Mouse (Mus musculus): ENCODE data around the gene Ctdsp2. TPM values are rescaled to one million over a fixed set of nuclear protein-coding genes. Genes with fewer than 3 reads are reported as not detected.

The Ctdsp2 gene
- polyA plus RNA-seq, 2 experiments from 2014 or later: 35.4 to 37.8 TPM

GRCm38 (mm10) chr10:126962966-126963330 lies 15.6 kb upstream of the Ctdsp2 start:
- ATAC-seq: no peak

- ATAC-seq: no peak
Observed at GRCm38 (mm10) chr10:126963821-126964220, 14.7 kb upstream of the Ctdsp2 start.

- ATAC-seq: no peak
Observed at GRCm38 (mm10) chr10:126971363-126972050, 7.0 kb upstream of the Ctdsp2 start.

- ATAC-seq: no peak
Observed at GRCm38 (mm10) chr10:126972051-126972725, 6.3 kb upstream of the Ctdsp2 start.

- ATAC-seq: no peak
Observed at GRCm38 (mm10) chr10:126972988-126973387, 5.5 kb upstream of the Ctdsp2 start.

GRCm38 (mm10) chr10:126975706-126976105 lies 2.8 kb upstream of the Ctdsp2 start:
- no peak for ATAC-seq

- ATAC-seq: no peak
Observed at GRCm38 (mm10) chr10:126977076-126977475, 1.4 kb upstream of the Ctdsp2 start.

GRCm38 (mm10) chr10:126979121-126979635 lies 661 bp downstream of the Ctdsp2 start:
- no peak for ATAC-seq

- no peak for ATAC-seq
Observed at GRCm38 (mm10) chr10:126979636-126980151, 1.2 kb downstream of the Ctdsp2 start.

GRCm38 (mm10) chr10:126980221-126980932 lies 1.9 kb downstream of the Ctdsp2 start:
- no peak for ATAC-seq

- ATAC-seq: no peak
Observed at GRCm38 (mm10) chr10:126980933-126981530, 2.5 kb downstream of the Ctdsp2 start.

- no peak for ATAC-seq
Observed at GRCm38 (mm10) chr10:126981746-126982145, 3.2 kb downstream of the Ctdsp2 start.

- no peak for ATAC-seq
Observed at GRCm38 (mm10) chr10:126983193-126983725, 4.7 kb downstream of the Ctdsp2 start.

- no peak for ATAC-seq
Observed at GRCm38 (mm10) chr10:126984189-126985004, 5.9 kb downstream of the Ctdsp2 start.

- no peak for ATAC-seq
Observed at GRCm38 (mm10) chr10:126985127-126985526, 6.6 kb downstream of the Ctdsp2 start.

GRCm38 (mm10) chr10:126985579-126985978 lies 7.1 kb downstream of the Ctdsp2 start:
- no peak for ATAC-seq

- no peak for ATAC-seq
Observed at GRCm38 (mm10) chr10:126986541-126986961, 8.0 kb downstream of the Ctdsp2 start.

- no peak for ATAC-seq
Observed at GRCm38 (mm10) chr10:126987183-126988118, 8.9 kb downstream of the Ctdsp2 start.

- no peak for ATAC-seq
Observed at GRCm38 (mm10) chr10:126988513-126989165, 10.1 kb downstream of the Ctdsp2 start.
